In the genomic region with DNA sequence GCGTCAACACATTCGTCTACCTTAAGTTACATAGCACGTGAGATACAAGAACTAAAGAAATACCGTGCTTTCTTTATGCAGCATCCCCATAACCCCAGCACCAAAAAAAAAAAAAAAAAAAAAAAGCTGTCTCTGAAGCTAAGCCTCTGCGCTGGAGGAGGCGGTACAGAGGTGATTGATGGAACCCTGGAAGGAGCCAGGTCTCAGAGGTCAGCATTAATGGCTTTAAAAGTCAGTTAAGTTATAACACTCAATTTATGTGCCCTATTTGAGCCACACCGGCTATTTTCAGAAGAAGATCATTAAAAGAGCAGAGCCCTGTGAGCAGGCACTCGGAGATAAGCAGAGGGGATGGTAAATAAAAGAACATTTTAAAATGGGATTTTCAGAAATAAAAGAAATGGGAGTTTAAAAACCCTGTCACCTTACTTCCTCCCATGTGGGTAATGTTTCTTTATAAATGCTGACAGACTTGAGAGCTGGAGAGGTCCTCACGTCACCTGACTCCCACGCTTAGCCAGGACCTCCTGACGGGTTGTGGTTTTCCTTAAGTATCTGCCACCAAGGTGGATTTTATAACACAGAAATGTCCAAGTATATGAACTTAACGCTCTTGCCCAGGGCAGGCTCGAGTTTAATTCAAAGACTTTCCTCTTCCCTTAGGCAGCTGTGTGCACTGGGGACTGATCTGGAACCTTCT, we compare ENCODE assay signal across 23 mouse cellular contexts.
DNase-seq lines count a peak whose midpoint lies in the region; ATAC-seq and TF ChIP-seq lines count a peak whose summit lies in the region.
"Had no signal": no experiment of that assay in that cellular context is flagged by ENCODE, and none has a peak within 500 bp of the region (broad histone marks: within the 10 kb centered on the region; RNA-seq: fewer than 3 reads in every experiment).

No protein-coding gene starts in this region.

- no peak for TF ChIP-seq POLR2A in kidney, adult 2 months (IDR thresholded peaks at IDR 0.05; ENCODE audit: low read depth, low read length)
- no peak for TF ChIP-seq POLR2A in lung, adult 2 months (IDR thresholded peaks at IDR 0.05; ENCODE audit: borderline replicate concordance, extremely low read depth, low read depth, low read length)

- no peak for ATAC-seq in kidney, embryonic 15.5 days (replicated peaks; ENCODE audit: low FRiP score)
- ATAC-seq: forebrain, embryonic 16.5 days; intestine, embryonic 15.5 days had no signal

- WGBS in kidney, adult 2 months = 57% methylated on average over 13 of the region's 13 CpGs
- WGBS in kidney, embryonic 15.5 days = 19% methylated on average over 13 of the region's 13 CpGs
- 59% methylated on average over 13 of the region's 13 CpGs for WGBS in lung, adult 2 months

- no peak overlapping the region for H3K27ac ChIP-seq in kidney, adult 2 months (ENCODE audit: insufficient read depth, low read depth, low read length)
- H3K27ac ChIP-seq in kidney, embryonic 15.5 days = no peak overlapping the region
- H3K27ac ChIP-seq: hindbrain, embryonic 12.5 days; intestine, embryonic 15.5 days; layer of hippocampus, adult 2 months; limb, embryonic 13.5 days; liver, embryonic 13.5 days; midbrain, embryonic 12.5 days; neural tube, embryonic 13.5 days had no signal

- H3K4me2 ChIP-seq in kidney, embryonic 15.5 days = no peak overlapping the region
- H3K4me2 ChIP-seq: heart, embryonic 11.5 days; hindbrain, embryonic 12.5 days; intestine, embryonic 15.5 days; limb, embryonic 13.5 days; liver, embryonic 13.5 days; midbrain, embryonic 12.5 days; neural tube, embryonic 13.5 days had no signal

- H3K4me1 ChIP-seq in kidney, adult 2 months (ENCODE audit: control insufficient read depth, insufficient read depth, low read length) = peaks cover 2% of the 10 kb centered on the region; the same call in 1 of the 2 replicates
- peaks cover 30% of the 10 kb centered on the region for H3K4me1 ChIP-seq in kidney, embryonic 15.5 days
- H3K4me1 ChIP-seq in lung, adult 2 months (ENCODE audit: control insufficient read depth, insufficient read depth, low read length) = no peaks in the 10 kb centered on the region
- H3K4me1 ChIP-seq: intestine, embryonic 15.5 days; liver, embryonic 13.5 days had no signal

- H3K4me3 ChIP-seq in kidney, adult 2 months (ENCODE audit: insufficient read depth, low read depth, low read length) = no peak overlapping the region
- H3K4me3 ChIP-seq in kidney, embryonic 15.5 days (replicated peaks) = no peak overlapping the region
- H3K4me3 ChIP-seq in lung, adult 2 months (replicated peaks; ENCODE audit: extremely low read depth, low read depth, low read length) = no peak overlapping the region
- H3K4me3 ChIP-seq: hindbrain, embryonic 12.5 days; intestine, embryonic 15.5 days; layer of hippocampus, adult 2 months; limb, embryonic 13.5 days; liver, embryonic 13.5 days; midbrain, embryonic 12.5 days; neural tube, embryonic 13.5 days had no signal

- peak; percentile 42 for DNase-seq in kidney, adult 2 months
- DNase-seq in lung, adult 2 months = peak; percentile 12
- no peak for DNase-seq in lung, postnatal 10 days
- DNase-seq in hindlimb bud, embryonic 11.5 days (ENCODE audit: extremely low spot score, low read depth, low spot score) = peak; percentile 73
- DNase-seq in thymus, postnatal 25 days = no peak
- DNase-seq in right cerebral cortex, postnatal 10 days (ENCODE audit: low spot score in 2 of 2) = no peak
- DNase-seq: adrenal gland, postnatal 25 days; cerebellum, adult 11-12 months; layer of hippocampus, postnatal 36 days; liver, embryonic 13.5 days; right cerebral cortex, postnatal 14 days; spleen, adult 18-20 months; thymus, postnatal 36 days had no signal

- TF ChIP-seq CTCF in kidney, adult 2 months (conservative IDR thresholded peaks at IDR 0.05; ENCODE audit: insufficient read depth, insufficient read length, low read depth, low read length) = no peak
- no peak for TF ChIP-seq CTCF in lung, adult 2 months (IDR thresholded peaks at IDR 0.05; ENCODE audit: insufficient read depth, low read length)

- H3K36me3 ChIP-seq in kidney, adult 2 months (ENCODE audit: control insufficient read depth, insufficient read depth, low read length) = peaks cover 1% of the 10 kb centered on the region; the same call in 1 of the 2 replicates
- peaks cover 40% of the 10 kb centered on the region for H3K36me3 ChIP-seq in kidney, embryonic 15.5 days
- H3K36me3 ChIP-seq: intestine, embryonic 15.5 days had no signal

- H3K27me3 ChIP-seq in kidney, adult 2 months (replicated peaks; ENCODE audit: control insufficient read depth, insufficient read depth, low read length) = no peaks in the 10 kb centered on the region
- H3K27me3 ChIP-seq in kidney, embryonic 15.5 days = peaks cover 8% of the 10 kb centered on the region; the same call in 1 of the 2 replicates
- H3K27me3 ChIP-seq: CH12.LX; hindbrain, embryonic 12.5 days; intestine, embryonic 15.5 days; limb, embryonic 13.5 days; liver, embryonic 13.5 days; midbrain, embryonic 12.5 days; neural tube, embryonic 13.5 days had no signal

- H3K9me3 ChIP-seq in kidney, embryonic 15.5 days (replicated peaks) = no peaks in the 10 kb centered on the region
- H3K9me3 ChIP-seq: hindbrain, embryonic 12.5 days; intestine, embryonic 15.5 days; liver, embryonic 13.5 days; midbrain, embryonic 12.5 days; neural tube, embryonic 13.5 days had no signal

- H3K9ac ChIP-seq in kidney, embryonic 15.5 days = no peak overlapping the region
- H3K9ac ChIP-seq: hindbrain, embryonic 12.5 days; intestine, embryonic 15.5 days; limb, embryonic 13.5 days; liver, embryonic 13.5 days; midbrain, embryonic 12.5 days; neural tube, embryonic 13.5 days had no signal

Comparison
In these comparisons a context has a peak if more than half of its experiments do, and no peak if none do; other contexts are left out.
1. DNase-seq: peak in kidney, adult 2 months (single experiment), lung, adult 2 months (single experiment) and hindlimb bud, embryonic 11.5 days (single experiment); none in lung, postnatal 10 days (single experiment), thymus, postnatal 25 days (single experiment) and right cerebral cortex, postnatal 10 days (0 of 2).